Mouse (Mus musculus) Patski (cell line): ENCODE measurements around the gene Gcnt2. TPM values are rescaled to one million over a fixed set of nuclear protein-coding genes. Genes with fewer than 3 reads are reported as not detected.

Experiments
- ATAC-seq: fragments of 100-300 bp; one replicate; pipeline ENCODE4 v1.8.0; 2021
- CTCF ChIA-PET: fragments of 350-600 bp; sonication (Branson Sonifier 250); formaldehyde crosslinking; loops from one replicate; lab custom pipeline; 2022; ENCODE audit warnings: inconsistent platforms; lab: Charles Lee
- POLR2A ChIA-PET: fragments of 350-600 bp; sonication (Branson Sonifier 250); formaldehyde crosslinking; loops from one replicate; lab custom pipeline; 2022; ENCODE audit warnings: antibody characterized with exemption, inconsistent platforms; lab: Charles Lee
- DNase-seq: peaks from one replicate; pipeline ENCODE4 v3.0.0-alpha.2; 2011; ENCODE audit warnings: low read depth, low spot score
- H3K27me3 ChIP-seq: fragments of 371-371 bp; one replicate; pipeline ENCODE4 v1.5.1; 2021
- CTCF ChIP-seq: fragments of 100-300 bp; IDR thresholded peaks from one replicate; pipeline ENCODE4 v1.5.1; 2021
- in situ Hi-C: fragments of 300-500 bp; cut with MboI; formaldehyde crosslinking; loops from 3 replicates; pipeline ENCODE4 v1.11.1; 2018; ENCODE audit warnings: low pct_unique_long_range_greater_than_20kb, mixed read lengths
- polyA plus RNA-seq: library from polyadenylated mRNA; unstranded; gene quantifications from one replicate; pipeline ENCODE4 v1.2.3, GENCODE M21; 2021

Gene Gcnt2
- 71.2 TPM for polyA plus RNA-seq

GRCm38 (mm10) chr13:40859652-40860399 is at the start of gene Gcnt2:
TSS of gene Gcnt2 (plus strand) at chr13:40859754.
- no peaks in the 10 kb centered on the region for H3K27me3 ChIP-seq
- POLR2A ChIA-PET: interaction anchor here (0.8 to 1.5 kb wide), 5 partner anchors 26 to 141 kb away, joined by 3 to 5 read pairs (median 3); partner anchors contain the start of gene Pak1ip1
- peak; percentile 88 for DNase-seq
- TF ChIP-seq CTCF: no peak
- in situ Hi-C loops: loop anchor here (5.0 kb wide), 2 partner anchors 42 to 122 kb away; no protein-coding TSS in a partner anchor
- CTCF ChIA-PET: interaction anchor here (0.6 to 2.5 kb wide), 5 partner anchors 9 to 124 kb away, joined by 3 to 8 read pairs (median 4); no protein-coding TSS in a partner anchor
- peak; percentile 82 for ATAC-seq

GRCm38 (mm10) chr13:40820617-40821016 is 38.9 kb upstream of the Gcnt2 start:
- peaks cover 46% of the 10 kb centered on the region for H3K27me3 ChIP-seq
- POLR2A ChIA-PET: no interaction called here
- CTCF ChIA-PET: no interaction called here
- DNase-seq (no peak), ATAC-seq (no peak)
- in situ Hi-C loops: loop anchor here (25.0 kb wide), 1 partner anchor 767 kb away; no protein-coding TSS in a partner anchor
- peak; percentile 18 for TF ChIP-seq CTCF

- ATAC-seq (no peak), DNase-seq (no peak)
- peaks cover 34% of the 10 kb centered on the region for H3K27me3 ChIP-seq
- POLR2A ChIA-PET: no interaction called here
- TF ChIP-seq CTCF: no peak
- CTCF ChIA-PET: no interaction called here
- in situ Hi-C loops: loop anchor here (25.0 kb wide), 1 partner anchor 765 kb away; no protein-coding TSS in a partner anchor
Measured at GRCm38 (mm10) chr13:40821911-40822310, 37.6 kb upstream of the Gcnt2 start.

GRCm38 (mm10) chr13:40841146-40841787 is 18.3 kb upstream of the Gcnt2 start:
- POLR2A ChIA-PET: no interaction called here
- in situ Hi-C loops: loop anchor here (10.0 kb wide), 1 partner anchor 394 kb away; no protein-coding TSS in a partner anchor
- no peak for TF ChIP-seq CTCF
- no peak for ATAC-seq
- peaks cover 5% of the 10 kb centered on the region for H3K27me3 ChIP-seq
- no peak for DNase-seq
- CTCF ChIA-PET: no interaction called here

- CTCF ChIA-PET: interaction anchor here (1.9 kb wide), 1 partner anchor 140 kb away, joined by 10 read pairs; no protein-coding TSS in a partner anchor
- DNase-seq (no peak), ATAC-seq (no peak)
- no peak for TF ChIP-seq CTCF
- in situ Hi-C loops: loop anchor here (10.0 kb wide), 1 partner anchor 393 kb away; no protein-coding TSS in a partner anchor
- peaks cover 5% of the 10 kb centered on the region for H3K27me3 ChIP-seq
- POLR2A ChIA-PET: no interaction called here
Measured at GRCm38 (mm10) chr13:40842141-40842540, 17.4 kb upstream of the Gcnt2 start.

- ATAC-seq (no peak), DNase-seq (no peak)
- peaks cover 5% of the 10 kb centered on the region for H3K27me3 ChIP-seq
- CTCF ChIA-PET: interaction anchor here (1.0 to 2.7 kb wide), 9 partner anchors 11 to 396 kb away, joined by 3 to 13 read pairs (median 4); no protein-coding TSS in a partner anchor
- in situ Hi-C loops: loop anchor here (10.0 kb wide), 1 partner anchor 391 kb away; no protein-coding TSS in a partner anchor
- POLR2A ChIA-PET: interaction anchor here (0.7 kb wide), 1 partner anchor 1884 kb away, joined by 5 read pairs; no protein-coding TSS in a partner anchor
- peak; percentile 81 for TF ChIP-seq CTCF
Measured at GRCm38 (mm10) chr13:40843418-40844067, 16.0 kb upstream of the Gcnt2 start.

- peaks cover 5% of the 10 kb centered on the region for H3K27me3 ChIP-seq
- in situ Hi-C loops: loop anchor here (10.0 kb wide), 1 partner anchor 391 kb away; no protein-coding TSS in a partner anchor
- DNase-seq (no peak), ATAC-seq (no peak)
- no peak for TF ChIP-seq CTCF
- CTCF ChIA-PET: interaction anchor here (1.1 to 2.7 kb wide), 8 partner anchors 10 to 144 kb away, joined by 3 to 13 read pairs (median 4); no protein-coding TSS in a partner anchor
- POLR2A ChIA-PET: no interaction called here
Measured at GRCm38 (mm10) chr13:40844144-40844543, 15.4 kb upstream of the Gcnt2 start.

GRCm38 (mm10) chr13:40845951-40846350 is 13.6 kb upstream of the Gcnt2 start:
- CTCF ChIA-PET: interaction anchor here (2.7 kb wide), 1 partner anchor 131 kb away, joined by 13 read pairs; no protein-coding TSS in a partner anchor
- ATAC-seq (no peak), DNase-seq (no peak)
- in situ Hi-C loops: loop anchor here (10.0 kb wide), 1 partner anchor 389 kb away; no protein-coding TSS in a partner anchor
- H3K27me3 ChIP-seq: peaks cover 5% of the 10 kb centered on the region
- no peak for TF ChIP-seq CTCF
- POLR2A ChIA-PET: no interaction called here

GRCm38 (mm10) chr13:40846375-40846774 is 13.2 kb upstream of the Gcnt2 start:
- peaks cover 4% of the 10 kb centered on the region for H3K27me3 ChIP-seq
- POLR2A ChIA-PET: interaction anchor here (0.7 kb wide), 1 partner anchor 138 kb away, joined by 3 read pairs; no protein-coding TSS in a partner anchor
- TF ChIP-seq CTCF: peak; percentile 76
- CTCF ChIA-PET: interaction anchor here (0.9 to 2.7 kb wide), 2 partner anchors 64 to 131 kb away, joined by 3 to 13 read pairs; no protein-coding TSS in a partner anchor
- in situ Hi-C loops: loop anchor here (10.0 kb wide), 1 partner anchor 388 kb away; no protein-coding TSS in a partner anchor
- ATAC-seq: no peak
- DNase-seq: no peak
